Mouse (Mus musculus): ENCODE measurements around the gene Plb1. TPM values are rescaled to one million over a fixed set of nuclear protein-coding genes. Genes with fewer than 3 reads are reported as not detected.

Plb1 gene
- polyA plus RNA-seq, 1 experiment from 2014 or later: 0.04 TPM

GRCm38 (mm10) chr5:32410954-32411688 is 178.6 kb downstream of the Plb1 start:
- Histone ChIP-seq H3K9me3 (no peaks in the 10 kb centered on the region), H3K36me3 (no peaks in the 10 kb centered on the region), H3K4me3 (no peak overlapping the region), H3K27me3 (no peaks in the 10 kb centered on the region), H3K27ac (no peak overlapping the region), H3K4me2 (no peak overlapping the region), H3K9ac (no peak overlapping the region), H3K4me1 (replicated peaks) (peaks cover 9% of the 10 kb centered on the region)
- 82% methylated on average over 3 of the region's 3 CpGs for WGBS
- ATAC-seq (ENCODE audit: low FRiP score): no peak

GRCm38 (mm10) chr5:32412186-32412950 is 179.9 kb downstream of the Plb1 start:
- Histone ChIP-seq H3K9ac (no peak overlapping the region), H3K9me3 (no peaks in the 10 kb centered on the region), H3K4me3 (no peak overlapping the region), H3K36me3 (no peaks in the 10 kb centered on the region), H3K27ac (0 out of 2 replicates have a peak overlapping the region, but pooled peaks have one; percentile 40), H3K27me3 (no peaks in the 10 kb centered on the region), H3K4me2 (no peak overlapping the region), H3K4me1 (replicated peaks) (peaks cover 9% of the 10 kb centered on the region)
- 24% methylated on average over 1 of the region's 1 CpGs for WGBS
- no peak for ATAC-seq (ENCODE audit: low FRiP score)

GRCm38 (mm10) chr5:32413083-32413482 is 180.6 kb downstream of the Plb1 start:
- no peak overlapping the region for H3K9ac ChIP-seq
- H3K4me3 ChIP-seq: no peak overlapping the region
- H3K27me3 ChIP-seq: no peaks in the 10 kb centered on the region
- no peak overlapping the region for H3K27ac ChIP-seq
- H3K4me2 ChIP-seq: no peak overlapping the region
- no peaks in the 10 kb centered on the region for H3K9me3 ChIP-seq
- H3K36me3 ChIP-seq: no peaks in the 10 kb centered on the region
- WGBS: 61% methylated on average over 2 of the region's 2 CpGs
- ATAC-seq (ENCODE audit: low FRiP score): no peak
- peaks cover 9% of the 10 kb centered on the region for H3K4me1 ChIP-seq (replicated peaks)

GRCm38 (mm10) chr5:32413569-32413968 is 181.1 kb downstream of the Plb1 start:
- no peak overlapping the region for H3K4me2 ChIP-seq
- no peaks in the 10 kb centered on the region for H3K9me3 ChIP-seq
- peaks cover 9% of the 10 kb centered on the region for H3K4me1 ChIP-seq (replicated peaks)
- 77% methylated on average over 2 of the region's 2 CpGs for WGBS
- no peak for ATAC-seq (ENCODE audit: low FRiP score)
- H3K27ac ChIP-seq: no peak overlapping the region
- no peaks in the 10 kb centered on the region for H3K27me3 ChIP-seq
- no peak overlapping the region for H3K9ac ChIP-seq
- H3K4me3 ChIP-seq: no peak overlapping the region
- H3K36me3 ChIP-seq: no peaks in the 10 kb centered on the region

GRCm38 (mm10) chr5:32414461-32414985 is 182.0 kb downstream of the Plb1 start:
- Histone ChIP-seq H3K27ac (no peak overlapping the region), H3K4me1 (replicated peaks) (peaks cover 9% of the 10 kb centered on the region), H3K9me3 (no peaks in the 10 kb centered on the region), H3K27me3 (no peaks in the 10 kb centered on the region), H3K4me2 (no peak overlapping the region), H3K4me3 (no peak overlapping the region), H3K36me3 (no peaks in the 10 kb centered on the region), H3K9ac (no peak overlapping the region)
- ATAC-seq (ENCODE audit: low FRiP score): no peak
- WGBS: 78% methylated on average over 5 of the region's 5 CpGs

GRCm38 (mm10) chr5:32415554-32415953 is 183.0 kb downstream of the Plb1 start:
- ATAC-seq (ENCODE audit: low FRiP score): no peak
- Histone ChIP-seq H3K9me3 (no peaks in the 10 kb centered on the region), H3K4me2 (no peak overlapping the region), H3K27ac (no peak overlapping the region), H3K4me3 (no peak overlapping the region), H3K4me1 (replicated peaks) (peaks cover 9% of the 10 kb centered on the region), H3K9ac (no peak overlapping the region), H3K27me3 (no peaks in the 10 kb centered on the region), H3K36me3 (no peaks in the 10 kb centered on the region)
- WGBS: 90% methylated on average over 6 of the region's 6 CpGs

Other genes with a start within 250 kb of the Plb1 start
- 0.36 and 0.40 TPM in 2 replicates for gene Fosl2, start 96.9 kb upstream of the Plb1 start, polyA plus RNA-seq (2015; fragmentation: Nextera tagmentation; extraction: Ambion mirVana)
- 205 and 207 TPM in 2 replicates for gene Ppp1cb, start 226.1 kb downstream of the Plb1 start, polyA plus RNA-seq (2015; fragmentation: Nextera tagmentation; extraction: Ambion mirVana)

Data from hindbrain, embryonic 13.5 days (tissue).